Mouse (Mus musculus): ENCODE results near the gene Tmem259. TPM values are rescaled to one million over a fixed set of nuclear protein-coding genes. Genes with fewer than 3 reads are reported as not detected.

The Tmem259 gene
- total RNA-seq, 2 experiments from 2014 or later: 143 to 146 TPM

DNA sequence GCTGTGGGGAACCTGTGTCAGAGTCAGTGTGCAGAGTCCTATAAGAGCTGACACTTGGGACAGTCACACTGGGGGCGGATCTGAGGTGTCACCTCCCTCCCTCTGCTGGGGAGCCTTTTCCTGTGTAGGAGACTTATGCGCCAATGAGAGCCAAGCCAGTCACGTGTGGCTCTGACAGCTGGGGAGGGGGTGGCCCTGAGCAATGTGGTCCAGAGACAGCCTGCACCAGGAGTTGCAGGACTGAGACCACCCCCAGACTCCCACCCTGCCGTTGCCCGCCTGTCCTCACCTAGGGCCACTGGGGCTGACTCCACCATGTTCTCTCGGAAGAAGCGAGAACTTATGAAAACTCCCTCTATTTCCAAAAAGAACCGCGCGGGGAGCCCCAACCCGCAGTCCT, 32.4 kb upstream of the Tmem259 start, which contains the start of gene Arhgap45:
TSS of gene Arhgap45 (plus strand) at position 143 of the 400 bp plus-strand sequence.
- no peak for DNase-seq

DNA sequence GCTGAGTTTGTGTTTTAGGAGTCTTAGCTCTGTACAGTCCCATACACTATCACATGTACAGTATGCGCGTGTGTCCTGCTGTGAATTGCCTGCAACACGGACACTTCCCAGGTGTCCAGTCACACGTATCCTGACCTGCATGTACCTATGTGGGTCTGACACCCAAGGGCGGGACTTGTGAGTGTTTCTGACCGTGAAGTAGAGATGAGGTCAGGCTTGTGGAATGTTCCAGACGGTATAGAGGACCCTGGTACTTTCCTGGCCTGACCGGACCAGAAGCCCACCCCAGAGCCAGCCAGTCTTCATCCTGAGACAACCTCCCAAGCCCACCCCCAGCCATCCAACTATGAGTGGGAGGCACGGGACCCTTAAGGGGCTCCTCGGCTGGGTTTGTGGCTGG, 31.5 kb upstream of the Tmem259 start:
- no peak for DNase-seq

- no peak for DNase-seq
These were observed 30.6 kb upstream of the Tmem259 start for GRCm38 (mm10) chr10:80014484-80015290.

GRCm38 (mm10) chr10:80013609-80014008, 29.5 kb upstream of the Tmem259 start:
- DNase-seq: no peak

DNA sequence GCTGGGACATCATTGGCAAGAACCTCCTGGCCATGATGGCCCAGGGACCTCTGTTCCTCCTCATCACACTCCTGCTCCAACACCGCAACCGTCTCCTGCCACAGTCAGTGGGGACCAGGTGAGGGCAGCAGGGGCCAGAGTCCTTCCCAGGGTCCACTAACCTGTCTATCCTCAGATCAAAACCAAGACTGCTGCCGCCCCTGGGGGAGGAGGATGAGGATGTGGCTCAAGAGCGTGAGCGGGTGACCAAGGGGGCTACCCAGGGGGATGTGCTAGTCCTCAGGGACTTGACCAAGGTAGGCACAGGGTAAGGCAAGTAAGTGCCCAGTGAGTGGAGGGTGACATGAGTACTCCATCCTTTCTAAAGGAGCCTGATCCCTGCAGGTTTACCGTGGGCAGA, 27.6 kb upstream of the Tmem259 start:
- DNase-seq: no peak

GRCm38 (mm10) chr10:80004233-80004705, 20.1 kb upstream of the Tmem259 start:
- peak; percentile 71 for DNase-seq

- no peak for DNase-seq
These were observed 19.5 kb upstream of the Tmem259 start for GRCm38 (mm10) chr10:80003374-80004232.

DNA sequence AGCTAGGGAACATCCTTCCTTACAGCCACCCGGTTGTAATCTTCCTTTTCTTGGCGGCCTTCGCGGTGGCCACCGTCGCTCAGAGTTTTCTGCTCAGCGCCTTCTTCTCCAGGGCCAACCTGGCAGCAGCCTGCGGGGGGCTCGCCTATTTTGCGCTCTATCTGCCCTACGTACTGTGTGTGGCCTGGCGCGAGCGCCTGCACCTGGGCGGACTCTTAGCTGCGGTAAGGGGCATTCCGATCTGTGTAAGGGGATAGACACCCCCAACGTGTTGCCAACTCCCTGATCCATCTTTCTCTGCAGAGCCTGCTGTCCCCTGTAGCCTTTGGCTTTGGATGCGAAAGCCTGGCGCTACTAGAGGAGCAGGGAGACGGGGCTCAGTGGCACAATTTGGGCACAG, 18.7 kb upstream of the Tmem259 start:
- DNase-seq: no peak

DNA sequence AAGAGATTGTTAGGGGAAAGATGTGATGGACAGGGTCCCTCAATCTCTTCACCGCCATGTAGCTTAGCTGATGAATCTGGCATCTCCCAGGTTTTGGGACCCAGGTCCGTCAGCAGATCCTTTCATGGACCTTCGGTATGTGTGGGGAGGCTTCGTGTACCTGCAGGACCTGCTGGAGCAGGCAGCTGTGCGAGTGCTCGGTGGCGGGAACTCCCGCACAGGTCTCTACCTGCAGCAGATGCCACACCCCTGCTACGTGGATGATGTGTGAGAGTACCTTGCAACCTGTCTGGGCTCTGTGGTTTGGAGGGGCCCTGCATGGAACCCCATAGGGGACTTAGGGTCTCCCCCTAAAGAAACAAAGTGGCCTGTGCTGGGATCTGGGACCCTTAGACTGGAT, 17.8 kb upstream of the Tmem259 start:
- no peak for DNase-seq

- DNase-seq: peak; percentile 52
These were observed 13.7 kb upstream of the Tmem259 start for GRCm38 (mm10) chr10:79997819-79998218.

DNA sequence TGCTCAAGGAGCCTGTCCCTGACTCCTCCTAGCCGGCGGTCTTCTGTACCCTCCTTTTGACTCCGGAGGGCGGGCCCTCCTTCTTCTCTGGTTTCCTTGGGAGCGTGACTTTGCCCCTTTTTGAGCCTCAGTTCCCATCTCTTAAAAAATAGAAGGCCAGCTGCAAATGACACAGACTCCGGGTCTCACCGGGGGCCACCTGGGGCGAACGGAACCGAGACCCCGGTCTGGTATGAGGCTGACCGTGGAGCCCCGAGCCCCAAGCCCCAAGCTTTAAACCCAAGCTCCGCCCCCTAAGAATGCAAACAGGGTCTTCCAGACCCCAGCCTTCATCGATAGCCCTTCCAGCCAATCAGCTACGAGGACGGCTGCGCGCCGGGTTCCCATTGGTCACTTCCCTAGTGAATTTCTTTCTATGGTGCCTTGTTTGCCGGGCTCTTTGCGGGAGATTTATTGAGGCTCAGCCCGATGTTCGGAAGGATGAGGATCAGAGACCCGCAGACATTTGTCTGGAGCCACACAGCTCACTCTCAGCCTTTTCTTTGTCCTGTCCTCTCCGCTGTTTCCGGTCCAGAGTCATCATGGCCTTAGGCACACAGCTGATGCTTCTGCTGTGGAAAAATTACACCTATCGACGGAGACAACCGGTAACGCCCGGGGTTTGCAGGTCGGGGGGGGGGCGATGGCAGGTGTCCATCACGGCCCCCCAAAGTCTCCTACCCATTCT, 13.1 kb upstream of the Tmem259 start:
- DNase-seq: peak; percentile 79

GRCm38 (mm10) chr10:79996272-79997033, 12.3 kb upstream of the Tmem259 start, which contains the start of gene Abca7:
Abca7 (plus strand) TSS chr10:79996494.
- DNase-seq: peak; percentile 99

DNA sequence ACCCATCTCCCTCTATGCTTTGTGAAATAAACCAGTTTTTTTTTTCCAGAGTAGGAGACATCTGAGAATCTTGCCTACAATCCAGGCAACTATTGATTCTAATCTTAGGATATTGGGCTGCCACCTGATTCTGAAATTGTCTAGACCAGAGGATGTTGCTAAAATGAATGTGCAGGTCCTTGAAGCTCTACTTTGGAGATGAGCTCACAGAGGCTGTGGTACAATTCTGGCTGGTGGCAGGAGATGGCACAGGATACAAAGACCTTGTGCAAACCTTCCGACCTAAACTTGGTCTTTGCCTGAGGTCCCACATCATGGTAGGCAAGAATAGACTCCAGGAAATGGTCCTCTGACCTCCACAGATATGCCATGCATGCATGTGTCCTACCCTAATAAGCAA, 11.5 kb upstream of the Tmem259 start:
- DNase-seq: no peak

- DNase-seq: peak; percentile 56
These were observed 10.4 kb upstream of the Tmem259 start for GRCm38 (mm10) chr10:79994397-79995115.

- no peak for DNase-seq
These were observed 7.4 kb upstream of the Tmem259 start for GRCm38 (mm10) chr10:79991548-79991947.

GRCm38 (mm10) chr10:79991099-79991498, 7.0 kb upstream of the Tmem259 start:
- no peak for DNase-seq

DNA sequence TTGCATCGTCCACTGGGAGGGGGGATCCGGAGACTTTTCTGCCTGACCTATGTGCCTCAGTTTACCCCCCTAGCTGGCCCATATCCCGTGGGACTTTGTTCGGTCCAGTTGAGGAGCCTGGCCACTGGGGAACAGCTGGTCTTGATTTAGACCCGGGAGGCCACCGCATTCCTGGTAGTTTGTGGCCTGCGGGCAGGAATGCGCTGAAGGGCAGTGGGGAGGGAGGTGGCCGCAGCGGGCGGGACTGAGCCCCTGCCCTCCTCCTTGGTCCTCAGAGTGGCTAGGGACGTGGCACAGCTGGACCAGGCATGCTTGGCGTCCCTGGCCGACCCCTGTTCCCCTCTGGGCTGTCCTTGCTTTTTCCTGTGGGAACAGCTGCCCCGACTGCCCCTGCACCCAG, 5.7 kb upstream of the Tmem259 start:
- no peak for DNase-seq

DNA sequence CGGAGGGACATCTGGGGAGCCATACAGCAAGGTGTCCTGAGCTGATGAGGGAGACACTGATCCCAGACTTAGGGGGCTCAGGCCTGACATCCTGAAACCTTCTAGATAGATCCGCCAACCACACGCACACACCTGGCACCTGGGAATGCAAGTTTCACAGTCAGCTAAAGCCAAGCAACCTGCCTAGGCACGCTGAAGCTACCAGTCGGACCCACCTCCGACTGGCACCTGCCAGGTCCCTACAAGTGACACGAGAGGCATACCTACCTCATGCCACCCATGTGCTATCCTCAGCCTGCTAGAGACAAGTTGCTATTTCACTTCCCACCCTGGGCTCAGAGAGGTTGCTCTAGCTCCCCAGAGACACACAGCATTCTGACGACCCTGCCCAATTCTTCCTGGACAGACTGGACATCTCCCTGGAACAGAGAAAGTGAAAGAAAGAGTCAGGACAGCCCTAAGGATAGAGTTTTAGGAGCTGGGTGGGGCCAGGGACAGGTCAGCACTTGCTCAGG, 5.2 kb upstream of the Tmem259 start:
- DNase-seq: no peak

GRCm38 (mm10) chr10:79988506-79989271, 4.6 kb upstream of the Tmem259 start, which contains the start of gene Cnn2:
Cnn2 (plus strand) TSS chr10:79988584.
- peak; percentile 72 for DNase-seq

All from adrenal gland, postnatal 10 days (tissue).